Mouse (Mus musculus) adrenal gland, postnatal 10 days (tissue): ENCODE measurements at regions not wholly inside any gene's neighbourhood (a gene's known extent, or its start where the extent isn't known, plus 50 kb on each side); places are given as distances from the start of the nearest gene placed in this dataset.
"Not testable (repeated sequence)": the region's sequence is repeated elsewhere in the genome, so short reads cannot be mapped to it uniquely, and the experiment has no call there.

ENCODE experiments used
- DNase-seq: peaks from one replicate; pipeline ENCODE4 v3.0.0; 2021; ENCODE audit warnings: mixed read lengths

- DNase-seq: no peak
Measured at GRCm38 (mm10) chr9:91053065-91053793, 309.0 kb upstream of the Zic4 start.

GRCm38 (mm10) chr9:91059460-91059859, 302.8 kb upstream of the Zic4 start:
- no peak for DNase-seq

GRCm38 (mm10) chr9:91069496-91069895, 292.7 kb upstream of the Zic4 start:
- no peak for DNase-seq

GRCm38 (mm10) chr9:91073366-91074174, 288.6 kb upstream of the Zic4 start:
- no peak for DNase-seq

GRCm38 (mm10) chr9:91074175-91074480, 288.1 kb upstream of the Zic4 start:
- DNase-seq: no peak

- no peak for DNase-seq
Measured at GRCm38 (mm10) chr9:91077490-91077889, 284.7 kb upstream of the Zic4 start.

GRCm38 (mm10) chr9:91083791-91084190, 278.4 kb upstream of the Zic4 start:
- DNase-seq: no peak

GRCm38 (mm10) chr9:91085923-91086322, 276.3 kb upstream of the Zic4 start:
- DNase-seq: no peak

GRCm38 (mm10) chr9:91089348-91089747, 272.9 kb upstream of the Zic4 start:
- no peak for DNase-seq

- DNase-seq: no peak
Measured at GRCm38 (mm10) chr9:91091421-91092050, 270.7 kb upstream of the Zic4 start.

GRCm38 (mm10) chr9:91101614-91102407, 260.4 kb upstream of the Zic4 start:
- no peak for DNase-seq

- DNase-seq: no peak
Measured at GRCm38 (mm10) chr9:91122441-91123035, 239.7 kb upstream of the Zic4 start.

- DNase-seq: no peak
Measured at GRCm38 (mm10) chr9:91123208-91123607, 239.0 kb upstream of the Zic4 start.

- no peak for DNase-seq
Measured at GRCm38 (mm10) chr9:91126630-91127245, 235.5 kb upstream of the Zic4 start.

GRCm38 (mm10) chr9:91128491-91128890, 233.7 kb upstream of the Zic4 start:
- not testable (repeated sequence) for DNase-seq

GRCm38 (mm10) chr9:91130111-91130720, 232.0 kb upstream of the Zic4 start:
- DNase-seq: no peak

- no peak for DNase-seq
Measured at GRCm38 (mm10) chr9:91131415-91132255, 230.6 kb upstream of the Zic4 start.

- DNase-seq: no peak
Measured at GRCm38 (mm10) chr9:91132531-91132930, 229.7 kb upstream of the Zic4 start.

GRCm38 (mm10) chr9:91133256-91133920, 228.8 kb upstream of the Zic4 start:
- no peak for DNase-seq

GRCm38 (mm10) chr9:91134325-91134724, 227.9 kb upstream of the Zic4 start:
- no peak for DNase-seq
